10 mouse cellular contexts compared by ENCODE assay signal in genomic region chr17:47054613-47055012, GRCm38 (mm10). TPM values are rescaled to one million over a fixed set of nuclear protein-coding genes. Genes with fewer than 3 reads are reported as not detected.
A peak's percentile ranks its signal among the peaks of the same experiment; 100 is the strongest.
DNase-seq lines count a peak whose midpoint lies in the region; ATAC-seq and TF ChIP-seq lines count a peak whose summit lies in the region.
"Had no signal": no experiment of that assay in that cellular context is flagged by ENCODE, and none has a peak within 500 bp of the region (broad histone marks: within the 10 kb centered on the region; RNA-seq: fewer than 3 reads in every experiment).

No protein-coding gene starts in this region.

- peak; percentile 38; the same call in 1 of the 2 replicates for TF ChIP-seq EP300 in heart, postnatal 0 days (IDR thresholded peaks at IDR 0.05; ENCODE audit: low read depth)
- 0 out of 2 replicates have a peak, but pooled peaks have one; percentile 36 for TF ChIP-seq EP300 in liver, postnatal 0 days (IDR thresholded peaks at IDR 0.05; ENCODE audit: low read depth)

- peaks cover 2% of the 10 kb centered on the region; the same call in 1 of the 2 replicates for H3K4me1 ChIP-seq in kidney, embryonic 14.5 days (ENCODE audit: control insufficient read depth, insufficient read depth, low read length)
- H3K4me1 ChIP-seq in heart, postnatal 0 days (ENCODE audit: control insufficient read depth, insufficient read depth) = peaks cover 6% of the 10 kb centered on the region; the same call in 1 of the 2 replicates
- no peaks in the 10 kb centered on the region for H3K4me1 ChIP-seq in liver, postnatal 0 days (ENCODE audit: insufficient read depth)

- H3K36me3 ChIP-seq in kidney, embryonic 14.5 days (ENCODE audit: control insufficient read depth, insufficient read depth, low read length) = no peaks in the 10 kb centered on the region
- H3K36me3 ChIP-seq in heart, postnatal 0 days (replicated peaks; ENCODE audit: control insufficient read depth, insufficient read depth, low read length) = no peaks in the 10 kb centered on the region
- no peaks in the 10 kb centered on the region for H3K36me3 ChIP-seq in liver, postnatal 0 days (replicated peaks; ENCODE audit: insufficient read depth, low read length)
- H3K36me3 ChIP-seq: liver, embryonic 13.5 days had no signal

- H3K9ac ChIP-seq in kidney, embryonic 14.5 days (ENCODE audit: low read depth, low read length) = no peak overlapping the region
- H3K9ac ChIP-seq in heart, postnatal 0 days (replicated peaks; ENCODE audit: low read depth, low read length) = no peak overlapping the region
- no peak overlapping the region for H3K9ac ChIP-seq in liver, postnatal 0 days (replicated peaks)
- H3K9ac ChIP-seq: liver, embryonic 13.5 days had no signal

- ATAC-seq in kidney, embryonic 14.5 days (ENCODE audit: low FRiP score, low TSS enrichment) = no peak
- peak; percentile 84 for ATAC-seq in heart, postnatal 0 days (ENCODE audit: insufficient read depth, low read depth)
- peak; percentile 54; the same call in 1 of the 2 replicates for ATAC-seq in liver, postnatal 0 days
- ATAC-seq: hindbrain, embryonic 16.5 days had no signal

- no peak overlapping the region for H3K4me3 ChIP-seq in kidney, embryonic 14.5 days (ENCODE audit: low read length)
- no peak overlapping the region for H3K4me3 ChIP-seq in heart, postnatal 0 days (ENCODE audit: low read depth, low read length)
- H3K4me3 ChIP-seq in liver, postnatal 0 days (ENCODE audit: low read depth, low read length) = no peak overlapping the region
- H3K4me3 ChIP-seq: liver, embryonic 13.5 days had no signal

- TF ChIP-seq CTCF in heart, postnatal 0 days (IDR thresholded peaks at IDR 0.05; ENCODE audit: low read depth) = no peak
- TF ChIP-seq CTCF in liver, postnatal 0 days (IDR thresholded peaks at IDR 0.05; ENCODE audit: low read depth) = no peak

- no peaks in the 10 kb centered on the region for H3K9me3 ChIP-seq in kidney, embryonic 14.5 days (ENCODE audit: control insufficient read depth, low read length)
- H3K9me3 ChIP-seq in heart, postnatal 0 days (replicated peaks; ENCODE audit: control insufficient read depth, low read length) = peaks cover 4% of the 10 kb centered on the region; the same call in 1 of the 2 replicates
- H3K9me3 ChIP-seq in liver, postnatal 0 days (ENCODE audit: low read length) = peaks cover 6% of the 10 kb centered on the region

- no peak overlapping the region; the same call in 1 of the 2 replicates for H3K27ac ChIP-seq in kidney, embryonic 14.5 days (ENCODE audit: low read depth, low read length)
- peak overlapping the region; percentile 76 for H3K27ac ChIP-seq in heart, postnatal 0 days (ENCODE audit: low read depth)
- 0 out of 2 replicates have a peak overlapping the region, but pooled peaks have one; percentile 24 for H3K27ac ChIP-seq in liver, postnatal 0 days (ENCODE audit: low read depth)
- H3K27ac ChIP-seq: liver, embryonic 13.5 days had no signal

- DNase-seq in kidney, adult 11 months = peak; percentile 43
- DNase-seq in brain, adult 2 months (ENCODE audit: low read depth, low spot score) = peak; percentile 67
- DNase-seq in heart, postnatal 0 days (ENCODE audit: low spot score) = peak; percentile 72
- peak; percentile 33 for DNase-seq in liver, postnatal 0 days
- no peak for DNase-seq in adrenal gland, postnatal 14 days
- DNase-seq in neural tube, embryonic 10.5 days (ENCODE audit: extremely low spot score, low spot score) = no peak
- DNase-seq in spleen, postnatal 4 days (ENCODE audit: low spot score in 2 of 2) = no peak
- DNase-seq: liver, embryonic 13.5 days had no signal

- H3K27me3 ChIP-seq in kidney, embryonic 14.5 days (ENCODE audit: control insufficient read depth, insufficient read depth, low read length) = no peaks in the 10 kb centered on the region
- no peaks in the 10 kb centered on the region for H3K27me3 ChIP-seq in heart, postnatal 0 days (ENCODE audit: control insufficient read depth, insufficient read depth, low read length)
- no peaks in the 10 kb centered on the region for H3K27me3 ChIP-seq in liver, postnatal 0 days (ENCODE audit: insufficient read depth, low read length)
- H3K27me3 ChIP-seq: liver, embryonic 13.5 days had no signal

- WGBS in kidney, embryonic 14.5 days = 80% methylated on average over 11 of the region's 11 CpGs
- 30% methylated on average over 11 of the region's 11 CpGs for WGBS in heart, postnatal 0 days
- 36% methylated on average over 11 of the region's 11 CpGs for WGBS in liver, postnatal 0 days (ENCODE audit: insufficient replicate concordance)

- no peak overlapping the region for H3K4me2 ChIP-seq in kidney, embryonic 14.5 days (replicated peaks; ENCODE audit: low read depth, low read length)
- peak overlapping the region; percentile 27 for H3K4me2 ChIP-seq in heart, postnatal 0 days (ENCODE audit: low read depth, low read length)
- peak overlapping the region; percentile 2; the same call in 1 of the 2 replicates for H3K4me2 ChIP-seq in liver, postnatal 0 days (ENCODE audit: low read depth, low read length)
- H3K4me2 ChIP-seq: liver, embryonic 13.5 days had no signal

RNA-seq across cellular contexts. Expression of gene Ubr2, which starts 44.3 kb away (rescaled TPM):
- polyA plus RNA-seq in kidney, embryonic 14.5 days (2014; fragmentation: Nextera tagmentation; extraction: Ambion mirVana) = 18.9 and 30.4 TPM in 2 replicates
- 33.4 and 37.4 TPM in 2 replicates for total RNA-seq in heart, postnatal 0 days (2014; rRNA removed; ENCODE audit: low replicate concordance)
- 10.8 and 11.2 TPM in 2 replicates for polyA plus RNA-seq in heart, postnatal 0 days (2015; fragmentation: Nextera tagmentation; extraction: Ambion mirVana)
- 6.1 and 6.6 TPM in 2 replicates for polyA plus RNA-seq in liver, postnatal 0 days (2015; fragmentation: Nextera tagmentation; extraction: Ambion mirVana)
- 73.5 and 76.3 TPM in 2 replicates for total RNA-seq in adrenal gland, postnatal 14 days (2021)

Comparison
In these comparisons a context has a peak if more than half of its experiments do, and no peak if none do; other contexts are left out.
1. DNase-seq: peak in kidney, adult 11 months (single experiment), brain, adult 2 months (single experiment), heart, postnatal 0 days (single experiment) and liver, postnatal 0 days (single experiment); none in adrenal gland, postnatal 14 days (single experiment), neural tube, embryonic 10.5 days (single experiment) and spleen, postnatal 4 days (0 of 2).